In the genomic region with DNA sequence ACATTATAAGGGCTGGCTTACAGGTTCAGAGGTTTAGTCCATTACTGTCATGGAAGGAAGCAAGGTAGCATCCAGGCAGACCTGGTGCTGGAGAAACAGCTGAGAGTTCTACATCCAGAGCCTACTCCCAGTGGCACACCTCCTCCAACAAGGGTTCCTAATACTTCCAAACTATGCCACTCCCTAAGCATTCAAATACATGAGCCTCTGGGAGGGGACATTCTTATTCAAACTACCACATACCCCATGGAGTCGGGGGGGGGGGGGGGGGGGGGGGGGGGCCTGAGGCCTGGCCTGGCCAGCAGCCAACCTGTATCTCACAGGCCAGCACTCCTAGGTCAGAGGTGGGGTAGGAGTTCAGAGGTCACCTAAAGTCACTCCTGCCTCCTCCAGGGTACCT, we compare ENCODE assay signal across 23 mouse cellular contexts. TPM values are rescaled to one million over a fixed set of nuclear protein-coding genes. Genes with fewer than 3 reads are reported as not detected.
DNase-seq lines count a peak whose midpoint lies in the region; ATAC-seq and TF ChIP-seq lines count a peak whose summit lies in the region.
"Had no signal": no experiment of that assay in that cellular context is flagged by ENCODE, and none has a peak within 500 bp of the region (broad histone marks: within the 10 kb centered on the region; RNA-seq: fewer than 3 reads in every experiment).

No protein-coding gene starts in this region.

- no peaks in the 10 kb centered on the region for H3K27me3 ChIP-seq in heart, embryonic 13.5 days (replicated peaks)
- no peaks in the 10 kb centered on the region for H3K27me3 ChIP-seq in heart, embryonic 11.5 days (ENCODE audit: control insufficient read depth, insufficient read depth, low read length)
- H3K27me3 ChIP-seq in heart, postnatal 0 days (ENCODE audit: control insufficient read depth, insufficient read depth, low read length), result no peaks in the 10 kb centered on the region
- H3K27me3 ChIP-seq: forebrain, embryonic 13.5 days had no signal

- no CpG with 5 or more reads among the region's 1 CpGs for WGBS in heart, embryonic 13.5 days
- WGBS in heart, embryonic 11.5 days (ENCODE audit: insufficient replicate concordance), result no CpG with 5 or more reads among the region's 1 CpGs
- no CpG with 5 or more reads among the region's 1 CpGs for WGBS in heart, postnatal 0 days

- TF ChIP-seq EP300 in heart, postnatal 0 days (IDR thresholded peaks at IDR 0.05; ENCODE audit: low read depth), result no peak

- H3K27ac ChIP-seq in heart, embryonic 13.5 days (replicated peaks), result peak overlapping the region; percentile 32; the same call in 1 of the 2 replicates
- no peak overlapping the region for H3K27ac ChIP-seq in heart, embryonic 11.5 days (ENCODE audit: low read depth, low read length)
- H3K27ac ChIP-seq in heart, postnatal 0 days (ENCODE audit: low read depth), result 0 out of 2 replicates have a peak overlapping the region, but pooled peaks have one; percentile 11
- H3K27ac ChIP-seq: forebrain, embryonic 10.5 days; forebrain, embryonic 13.5 days; heart, adult 2 months; hindbrain, embryonic 10.5 days; hindbrain, embryonic 13.5 days had no signal

- H3K9me3 ChIP-seq in heart, embryonic 13.5 days, result peaks cover 9% of the 10 kb centered on the region
- no peaks in the 10 kb centered on the region; the same call in 1 of the 2 replicates for H3K9me3 ChIP-seq in heart, embryonic 11.5 days (replicated peaks; ENCODE audit: control insufficient read depth, low read length)
- peaks cover 8% of the 10 kb centered on the region; the same call in 1 of the 2 replicates for H3K9me3 ChIP-seq in heart, postnatal 0 days (replicated peaks; ENCODE audit: control insufficient read depth, low read length)

- DNase-seq in heart, postnatal 0 days (ENCODE audit: low spot score), result no peak
- DNase-seq in heart, postnatal 36 days, result no peak
- DNase-seq in R1 (ENCODE audit: low read depth, low spot score), result peak; percentile 87
- no peak for DNase-seq in ovary, postnatal 10 days (ENCODE audit: low spot score)
- DNase-seq in right cerebral cortex, postnatal 36 days (ENCODE audit: low spot score in 2 of 2), result no peak
- DNase-seq in urinary bladder, adult 18-20 months (ENCODE audit: low spot score in 2 of 2), result no peak
- DNase-seq: adrenal gland, postnatal 36 days; cerebellum, adult 18-20 months; cerebellum, adult 9-10 months; cerebellum, postnatal 14 days; gastrocnemius, postnatal 10 days; gastrocnemius, postnatal 36 days; heart, adult 2 months had no signal

- H3K36me3 ChIP-seq in heart, embryonic 13.5 days, result no peaks in the 10 kb centered on the region
- H3K36me3 ChIP-seq in heart, embryonic 11.5 days (ENCODE audit: control insufficient read depth, insufficient read depth, low read length), result no peaks in the 10 kb centered on the region
- H3K36me3 ChIP-seq in heart, postnatal 0 days (replicated peaks; ENCODE audit: control insufficient read depth, insufficient read depth, low read length), result no peaks in the 10 kb centered on the region
- H3K36me3 ChIP-seq: forebrain, embryonic 10.5 days; heart, embryonic 12.5 days; hindbrain, embryonic 10.5 days; hindbrain, embryonic 13.5 days had no signal

- no peak for TF ChIP-seq CTCF in heart, postnatal 0 days (IDR thresholded peaks at IDR 0.05; ENCODE audit: low read depth)

- intact Hi-C loops in heart, postnatal 36 days (cut with DNase I), result no loop called here

- H3K4me1 ChIP-seq in heart, embryonic 13.5 days, result peaks cover 11% of the 10 kb centered on the region
- peaks cover 6% of the 10 kb centered on the region for H3K4me1 ChIP-seq in heart, embryonic 11.5 days (ENCODE audit: control insufficient read depth, insufficient read depth, low read length)
- peaks cover 9% of the 10 kb centered on the region; the same call in 1 of the 2 replicates for H3K4me1 ChIP-seq in heart, postnatal 0 days (ENCODE audit: control insufficient read depth, insufficient read depth)

- H3K4me2 ChIP-seq in heart, embryonic 13.5 days, result no peak overlapping the region
- no peak overlapping the region for H3K4me2 ChIP-seq in heart, embryonic 11.5 days
- no peak overlapping the region for H3K4me2 ChIP-seq in heart, postnatal 0 days (ENCODE audit: low read depth, low read length)
- H3K4me2 ChIP-seq: forebrain, embryonic 13.5 days; heart, embryonic 12.5 days; hindbrain, embryonic 13.5 days had no signal

- H3K4me3 ChIP-seq in heart, embryonic 13.5 days, result no peak overlapping the region
- no peak overlapping the region for H3K4me3 ChIP-seq in heart, embryonic 11.5 days (ENCODE audit: low read depth, low read length)
- no peak overlapping the region for H3K4me3 ChIP-seq in heart, postnatal 0 days (ENCODE audit: low read depth, low read length)
- H3K4me3 ChIP-seq: forebrain, embryonic 10.5 days; forebrain, embryonic 13.5 days; heart, adult 2 months; heart, embryonic 12.5 days; hindbrain, embryonic 10.5 days; hindbrain, embryonic 13.5 days had no signal

- ATAC-seq in heart, embryonic 13.5 days (ENCODE audit: extremely low read depth, insufficient number of reproducible peaks, low FRiP score, low TSS enrichment), result no peak
- ATAC-seq in heart, embryonic 11.5 days (replicated peaks; ENCODE audit: insufficient number of reproducible peaks, low FRiP score, low TSS enrichment), result no peak
- no peak for ATAC-seq in heart, postnatal 0 days (ENCODE audit: insufficient read depth, low read depth)
- ATAC-seq: forebrain, embryonic 13.5 days; forebrain, embryonic 16.5 days; intestine, postnatal 0 days had no signal

- no peak overlapping the region for H3K9ac ChIP-seq in heart, embryonic 13.5 days
- no peak overlapping the region for H3K9ac ChIP-seq in heart, embryonic 11.5 days (ENCODE audit: low read depth, low read length)
- H3K9ac ChIP-seq in heart, postnatal 0 days (replicated peaks; ENCODE audit: low read depth, low read length), result no peak overlapping the region
- H3K9ac ChIP-seq: forebrain, embryonic 13.5 days; heart, embryonic 12.5 days; hindbrain, embryonic 13.5 days had no signal

RNA-seq across cellular contexts. Expression of gene Pcbd1, which starts 30.0 kb away (rescaled TPM):
- 70.7 and 73.7 TPM in 2 replicates for polyA plus RNA-seq in heart, embryonic 13.5 days (2015; fragmentation: Nextera tagmentation; extraction: Ambion mirVana)
- 66.4 and 71.2 TPM in 2 replicates for polyA plus RNA-seq in heart, embryonic 11.5 days (2014; fragmentation: Nextera tagmentation; extraction: Ambion mirVana)
- total RNA-seq in heart, postnatal 0 days (2014; rRNA removed; ENCODE audit: low replicate concordance), result 30.3 and 56.1 TPM in 2 replicates
- polyA plus RNA-seq in heart, postnatal 0 days (2015; fragmentation: Nextera tagmentation; extraction: Ambion mirVana), result 52.1 and 54.1 TPM in 2 replicates
- under 1 TPM; 0.39 to 0.95 TPM for total RNA-seq in heart, postnatal 36 days (2021)
- total RNA-seq: MEL had no signal
